Mouse (Mus musculus) embryonic fibroblast, embryonic 13.5 days (primary cell): ENCODE data around the gene D430019H16Rik. TPM values are rescaled to one million over a fixed set of nuclear protein-coding genes. Genes with fewer than 3 reads are reported as not detected.

Experiments
- H3K27ac ChIP-seq: 2 replicates; pipeline ENCODE4 v1.5.1; 2012; ENCODE audit warnings: low read length, control low read depth, inconsistent platforms; ENCODE audit not compliant: insufficient read depth
- H3K4me1 ChIP-seq: 2 replicates; pipeline ENCODE4 v1.6.1; 2011; ENCODE audit warnings: low read length; ENCODE audit not compliant: control insufficient read depth, insufficient read depth
- H3K4me3 ChIP-seq: 2 replicates; pipeline ENCODE4 v1.5.1; 2011; ENCODE audit warnings: mild to moderate bottlenecking, control low read depth, low read length; ENCODE audit not compliant: insufficient read depth
- CTCF ChIP-seq: IDR thresholded peaks from 2 replicates; pipeline ENCODE4 v1.5.1; 2011; ENCODE audit warnings: mild to moderate bottlenecking, control low read depth, low read length, moderate library complexity, borderline replicate concordance; ENCODE audit not compliant: insufficient read depth
- POLR2A ChIP-seq: IDR thresholded peaks from 2 replicates; pipeline ENCODE4 v1.6.1; 2011; ENCODE audit warnings: low read depth, mild to moderate bottlenecking, control low read depth, low read length, moderate library complexity
- polyA plus RNA-seq: library from polyadenylated mRNA; stranded (reverse); fragments of >200 nt; gene quantifications from 2 replicates; pipeline ENCODE4 v1.2.4, GENCODE M21; 2011; ENCODE audit warnings: low read depth; ENCODE audit not compliant: missing spikeins, insufficient read length

D430019H16Rik gene
- polyA plus RNA-seq, 1 experiment = 2.2 TPM

DNA sequence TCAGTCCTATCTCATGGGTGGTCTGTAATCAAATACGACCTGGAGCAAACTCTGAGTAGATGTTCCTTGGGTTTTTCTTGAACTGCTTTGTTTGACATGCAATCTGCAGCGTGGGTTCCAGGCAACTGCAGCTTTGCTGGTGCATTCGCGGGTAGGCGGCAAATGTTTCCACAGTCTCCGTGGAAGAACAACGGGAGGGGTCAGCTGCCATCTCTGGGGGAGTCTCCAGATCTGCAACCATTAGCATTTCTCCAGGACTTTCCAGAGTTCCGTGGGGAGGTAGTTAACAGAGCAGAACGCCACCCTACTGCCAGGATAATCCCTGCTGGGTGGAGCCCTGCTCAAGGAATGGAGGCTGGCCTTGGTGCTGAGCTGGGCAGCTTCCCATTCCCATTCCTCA, 23.3 kb downstream of the D430019H16Rik start:
- Histone ChIP-seq H3K27ac (no peak overlapping the region), H3K4me1 (no peaks in the 10 kb centered on the region), H3K4me3 (no peak overlapping the region)
- TF ChIP-seq CTCF (no peak), POLR2A (no peak)

GRCm38 (mm10) chr12:105483503-105483902, 29.8 kb downstream of the D430019H16Rik start:
- no peaks in the 10 kb centered on the region for H3K4me1 ChIP-seq
- no peak overlapping the region for H3K27ac ChIP-seq
- TF ChIP-seq POLR2A = no peak
- TF ChIP-seq CTCF = no peak
- no peak overlapping the region for H3K4me3 ChIP-seq

GRCm38 (mm10) chr12:105490227-105490626, 36.6 kb downstream of the D430019H16Rik start:
- Histone ChIP-seq H3K4me3 (no peak overlapping the region), H3K4me1 (no peaks in the 10 kb centered on the region), H3K27ac (no peak overlapping the region)
- TF ChIP-seq CTCF = no peak
- TF ChIP-seq POLR2A = no peak

DNA sequence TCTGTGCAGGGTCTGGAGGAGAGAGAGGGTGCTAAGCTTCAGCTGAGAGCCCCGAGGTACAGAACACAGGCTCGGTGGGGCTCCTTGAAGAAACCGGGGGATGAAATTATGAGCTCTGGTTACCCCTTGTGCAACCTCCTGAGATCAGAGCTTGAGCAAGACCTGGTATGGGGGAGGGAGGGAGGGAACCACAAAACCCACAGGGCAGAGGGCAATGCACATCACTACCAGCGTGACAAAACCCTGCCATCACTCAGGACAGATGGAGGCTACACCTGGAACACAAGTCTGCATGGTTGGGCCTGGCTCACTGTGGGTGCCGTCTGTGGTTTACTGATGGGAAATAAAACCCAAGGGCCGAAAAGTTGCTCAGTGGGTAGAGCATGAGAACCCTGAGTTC, 37.1 kb downstream of the D430019H16Rik start:
- Histone ChIP-seq H3K4me3 (no peak overlapping the region), H3K27ac (no peak overlapping the region)

DNA sequence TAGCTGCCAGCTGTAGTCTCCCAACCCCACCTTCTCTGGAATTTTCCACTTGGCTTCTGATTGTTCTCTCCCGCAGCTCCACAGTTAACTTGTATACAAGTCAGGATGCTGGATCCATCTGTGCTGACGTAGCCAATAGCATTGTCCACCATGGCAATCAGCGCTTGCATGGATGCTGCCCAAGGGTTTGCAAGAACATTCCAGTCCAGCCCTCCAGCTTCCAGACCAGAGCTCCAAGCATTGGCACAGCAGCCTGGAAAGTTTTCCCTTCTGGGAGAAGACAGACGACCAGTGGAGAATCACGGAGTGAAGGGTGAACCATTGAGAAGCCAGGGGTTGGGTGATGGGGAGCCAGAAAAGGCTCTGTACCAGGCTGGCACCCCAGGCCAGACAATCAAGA, 41.1 kb downstream of the D430019H16Rik start:
- no peak overlapping the region for H3K4me3 ChIP-seq
- peaks cover 3% of the 10 kb centered on the region; the same call in 1 of the 2 replicates for H3K4me1 ChIP-seq
- no peak overlapping the region for H3K27ac ChIP-seq
- TF ChIP-seq POLR2A (no peak), CTCF (no peak)

More for the DNA sequence above, 37.1 kb downstream of the D430019H16Rik start:
- H3K4me1 ChIP-seq = no peaks in the 10 kb centered on the region
- TF ChIP-seq POLR2A = no peak
- no peak for TF ChIP-seq CTCF

GRCm38 (mm10) chr12:105497894-105498293, 44.2 kb downstream of the D430019H16Rik start:
- H3K27ac ChIP-seq = no peak overlapping the region
- H3K4me3 ChIP-seq = no peak overlapping the region
- peaks cover 3% of the 10 kb centered on the region; the same call in 1 of the 2 replicates for H3K4me1 ChIP-seq
- TF ChIP-seq CTCF (peak; percentile 89), POLR2A (no peak)

DNA sequence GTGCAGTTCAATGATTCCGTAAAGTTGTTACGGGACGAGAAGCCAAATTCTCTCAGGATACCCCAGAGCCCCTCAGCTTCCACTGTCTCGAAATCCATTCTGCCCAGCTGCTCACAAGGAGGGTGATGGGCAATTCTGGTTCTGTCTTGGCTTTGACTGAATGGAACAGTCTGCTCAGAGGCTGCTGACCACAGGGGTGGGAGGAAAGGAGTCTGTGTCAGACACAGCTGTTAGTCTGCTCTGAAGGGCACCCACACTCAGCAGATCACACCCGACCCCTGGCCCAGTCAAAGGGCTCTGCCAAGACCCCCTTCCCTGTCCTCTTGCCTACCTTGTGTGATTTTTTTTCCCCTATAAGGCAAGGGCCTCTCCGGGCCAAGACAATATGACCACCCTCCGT, 44.8 kb downstream of the D430019H16Rik start:
- Histone ChIP-seq H3K4me3 (no peak overlapping the region), H3K4me1 (peaks cover 3% of the 10 kb centered on the region; the same call in 1 of the 2 replicates), H3K27ac (no peak overlapping the region)
- TF ChIP-seq CTCF (no peak), POLR2A (no peak)

- Histone ChIP-seq H3K27ac (no peak overlapping the region), H3K4me3 (no peak overlapping the region), H3K4me1 (peaks cover 3% of the 10 kb centered on the region; the same call in 1 of the 2 replicates)
- TF ChIP-seq POLR2A (no peak), CTCF (no peak)
Observed at GRCm38 (mm10) chr12:105498842-105499241, 45.2 kb downstream of the D430019H16Rik start.

DNA sequence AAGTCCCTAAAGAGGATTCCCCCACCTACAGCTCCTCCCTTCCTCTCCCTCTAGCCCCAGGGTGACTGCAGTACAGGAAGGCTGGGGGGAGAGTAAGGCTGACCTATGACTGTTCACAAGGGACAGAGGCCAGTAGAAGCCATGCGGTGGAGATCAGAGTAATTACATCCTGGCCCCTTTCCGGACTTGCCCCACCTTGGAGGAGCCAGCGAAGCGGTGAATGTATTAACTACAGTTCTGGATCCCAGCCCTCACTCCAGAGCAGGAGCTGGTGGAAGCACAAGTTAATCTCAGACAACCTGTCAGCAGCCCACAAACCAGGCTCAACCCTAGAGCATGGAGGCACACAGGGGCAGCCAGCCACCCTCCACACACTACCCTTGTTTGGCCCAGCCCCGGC, 47.3 kb downstream of the D430019H16Rik start:
- no peak for TF ChIP-seq CTCF
- TF ChIP-seq POLR2A = no peak
- Histone ChIP-seq H3K27ac (no peak overlapping the region), H3K4me1 (peaks cover 3% of the 10 kb centered on the region; the same call in 1 of the 2 replicates), H3K4me3 (no peak overlapping the region)

DNA sequence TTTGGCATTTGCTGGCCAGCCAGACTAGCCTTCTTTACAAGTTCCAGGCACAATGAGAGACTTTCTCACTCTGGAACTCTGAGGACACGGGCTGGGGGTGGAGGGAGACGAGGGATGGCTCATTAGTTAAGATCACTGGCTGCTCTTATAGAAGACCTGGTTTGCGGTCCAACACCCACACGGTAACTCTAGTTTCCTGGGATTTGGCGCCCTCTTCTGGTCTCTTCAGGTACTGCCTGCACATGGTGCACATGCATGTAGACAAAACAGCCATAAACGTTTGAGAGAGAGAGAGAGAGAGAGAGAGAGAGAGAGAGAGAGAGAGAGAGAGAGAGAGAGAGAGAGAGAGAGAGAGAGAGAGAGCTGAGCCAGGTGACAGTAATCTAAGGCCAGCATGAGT, 51.1 kb downstream of the D430019H16Rik start:
- Histone ChIP-seq H3K27ac (no peak overlapping the region), H3K4me1 (no peaks in the 10 kb centered on the region), H3K4me3 (no peak overlapping the region)
- no peak for TF ChIP-seq POLR2A
- no peak for TF ChIP-seq CTCF

DNA sequence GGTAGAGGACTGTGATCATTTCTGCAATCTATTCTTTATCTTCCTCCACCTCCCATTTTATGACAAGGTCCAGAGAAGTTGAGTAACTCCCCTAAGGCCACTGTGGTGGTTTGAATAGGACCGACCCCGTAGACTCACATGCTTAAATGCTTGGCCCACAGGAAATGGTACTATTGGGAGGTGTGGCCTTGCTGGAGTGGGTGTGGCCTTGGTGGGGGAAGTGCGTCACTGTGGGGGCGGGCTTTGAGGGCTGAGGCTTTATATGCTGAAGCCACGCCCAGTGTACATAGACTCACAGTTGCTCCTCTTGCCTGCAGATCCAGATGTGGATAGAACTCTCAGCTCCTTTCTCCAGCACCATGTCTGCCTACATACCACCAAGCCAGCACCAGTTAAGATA, 57.5 kb downstream of the D430019H16Rik start:
- TF ChIP-seq CTCF (no peak), POLR2A (no peak)
- Histone ChIP-seq H3K4me3 (no peak overlapping the region), H3K27ac (no peak overlapping the region), H3K4me1 (no peaks in the 10 kb centered on the region)
